Mouse (Mus musculus) brown adipose tissue, adult 24 weeks (tissue): ENCODE measurements around the gene Loxl1. TPM values are rescaled to one million over a fixed set of nuclear protein-coding genes. Genes with fewer than 3 reads are reported as not detected.

Source experiments
- polyA plus RNA-seq: library from polyadenylated mRNA; stranded (reverse); fragments of >200 nt; gene quantifications from 2 replicates; pipeline ENCODE4 v1.2.4, GENCODE M21; 2012; ENCODE audit not compliant: missing spikeins, insufficient read depth, insufficient read length

The Loxl1 gene
- polyA plus RNA-seq, 1 experiment, result 13.8 TPM

Other genes with a start within 250 kb of the Loxl1 start
- gene Stra6, start 249.4 kb downstream of the Loxl1 start, polyA plus RNA-seq, result not detected in 2 replicates
- not detected in 2 replicates for gene Ccdc33, start 194.4 kb downstream of the Loxl1 start, polyA plus RNA-seq
- gene Islr, start 108.9 kb downstream of the Loxl1 start, polyA plus RNA-seq, result 8.8 and 17.5 TPM in 2 replicates
- gene Islr2, start 108.9 kb downstream of the Loxl1 start, polyA plus RNA-seq, result 0.29 and 1.8 TPM in 2 replicates
- 6.6 and 9.4 TPM in 2 replicates for gene Pml, start 63.4 kb downstream of the Loxl1 start, polyA plus RNA-seq
- 7.9 and 8.1 TPM in 2 replicates for gene Stoml1, start 60.0 kb downstream of the Loxl1 start, polyA plus RNA-seq
- not detected in 2 replicates for gene Tbc1d21, start 57.3 kb upstream of the Loxl1 start, polyA plus RNA-seq
- gene Insyn1, start 175.4 kb upstream of the Loxl1 start, polyA plus RNA-seq, result 9.5 and 12.1 TPM in 2 replicates
- 0.29 TPM in 1 of 2 replicates, not detected in the other for gene Cd276, start 242.3 kb upstream of the Loxl1 start, polyA plus RNA-seq